Mouse (Mus musculus) neutrophil, adult 83 days (primary cell): Measurements from ENCODE around the gene Kcnk4. TPM values are rescaled to one million over a fixed set of nuclear protein-coding genes. Genes with fewer than 3 reads are reported as not detected.

Experiments
- total RNA-seq, 2 experiments: library from RNA; stranded (reverse); gene quantifications; one replicate each; pipeline ENCODE4 v1.2.4; 2023

Kcnk4 gene
- not detected for total RNA-seq

DNA sequence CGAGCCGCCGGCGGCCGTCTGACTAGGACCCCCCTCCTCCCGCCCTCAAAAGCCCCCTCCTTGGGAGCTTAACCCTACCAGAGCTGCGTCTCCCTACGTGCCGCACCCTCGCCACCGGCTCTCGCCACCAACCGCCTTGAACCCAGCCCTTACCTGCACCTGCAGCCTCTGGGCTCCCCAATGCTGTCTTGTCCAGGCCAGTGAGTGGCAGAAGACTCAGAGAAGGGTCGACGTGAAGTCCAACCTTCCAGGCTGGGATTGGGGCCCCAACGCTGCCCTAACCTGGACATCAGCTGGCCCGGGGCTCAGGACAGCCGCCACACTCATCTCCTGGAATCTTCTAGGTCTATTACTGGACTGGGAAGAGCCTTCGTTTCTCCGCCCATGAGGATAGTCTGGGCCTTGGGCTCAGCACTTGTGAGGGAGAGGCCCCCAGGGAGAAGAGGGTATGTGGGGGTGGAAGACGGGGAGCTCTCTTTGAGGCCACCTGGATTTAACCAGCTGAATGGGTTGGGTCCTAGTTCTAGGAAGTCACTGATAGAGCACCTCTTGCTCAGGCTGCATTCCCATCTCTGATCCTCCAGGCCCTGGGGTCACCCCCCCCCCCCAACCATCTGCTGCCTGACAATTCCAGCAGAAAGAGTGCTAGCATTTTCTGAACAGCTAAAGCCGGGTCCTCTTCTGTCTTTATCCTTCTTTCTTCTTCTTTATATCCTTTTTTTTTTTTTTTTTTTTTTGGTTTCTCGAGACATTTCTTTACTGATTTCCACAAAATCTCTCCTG lies at the start of gene Kcnk4:
TSS of gene Kcnk4 (minus strand) at position 321 of the 783 bp plus-strand sequence.

DNA sequence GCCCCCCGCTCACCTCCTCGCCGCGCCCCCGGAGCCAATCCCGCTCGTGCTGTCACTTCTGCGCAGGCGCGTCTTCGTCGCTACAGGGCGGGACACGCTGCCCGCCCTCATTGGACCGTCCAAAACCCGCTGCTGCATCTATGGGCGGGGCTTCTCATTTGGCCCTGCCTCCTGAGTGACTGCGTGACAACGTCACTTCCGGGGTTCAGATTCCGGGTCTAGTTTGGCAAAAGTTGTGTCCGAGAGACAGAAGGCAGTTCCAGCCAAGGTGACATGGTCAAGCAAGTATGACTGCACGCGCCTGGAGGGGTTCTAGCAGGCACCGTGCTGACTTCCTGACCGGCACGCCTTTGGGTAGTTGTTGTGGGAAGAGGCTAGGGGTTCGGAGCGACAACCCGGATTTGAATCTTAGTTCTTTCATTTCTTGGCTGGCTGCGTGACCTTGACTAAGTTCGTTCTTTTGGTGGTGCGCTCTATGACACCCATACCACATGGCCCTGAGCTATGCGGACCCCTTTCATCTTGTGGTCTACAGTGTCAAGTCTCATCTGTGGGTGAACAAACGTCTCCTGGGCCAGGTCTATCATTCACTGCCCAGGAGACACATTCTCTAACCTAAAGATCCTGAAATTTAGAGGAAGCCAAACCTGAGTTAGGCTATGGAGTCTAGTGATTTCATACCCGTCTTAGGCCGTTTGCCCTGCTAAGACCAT lies 46.2 kb upstream of the Kcnk4 start, which contains the start of gene Fkbp2:
TSS of gene Fkbp2 (minus strand) at position 121 of the 713 bp plus-strand sequence.

DNA sequence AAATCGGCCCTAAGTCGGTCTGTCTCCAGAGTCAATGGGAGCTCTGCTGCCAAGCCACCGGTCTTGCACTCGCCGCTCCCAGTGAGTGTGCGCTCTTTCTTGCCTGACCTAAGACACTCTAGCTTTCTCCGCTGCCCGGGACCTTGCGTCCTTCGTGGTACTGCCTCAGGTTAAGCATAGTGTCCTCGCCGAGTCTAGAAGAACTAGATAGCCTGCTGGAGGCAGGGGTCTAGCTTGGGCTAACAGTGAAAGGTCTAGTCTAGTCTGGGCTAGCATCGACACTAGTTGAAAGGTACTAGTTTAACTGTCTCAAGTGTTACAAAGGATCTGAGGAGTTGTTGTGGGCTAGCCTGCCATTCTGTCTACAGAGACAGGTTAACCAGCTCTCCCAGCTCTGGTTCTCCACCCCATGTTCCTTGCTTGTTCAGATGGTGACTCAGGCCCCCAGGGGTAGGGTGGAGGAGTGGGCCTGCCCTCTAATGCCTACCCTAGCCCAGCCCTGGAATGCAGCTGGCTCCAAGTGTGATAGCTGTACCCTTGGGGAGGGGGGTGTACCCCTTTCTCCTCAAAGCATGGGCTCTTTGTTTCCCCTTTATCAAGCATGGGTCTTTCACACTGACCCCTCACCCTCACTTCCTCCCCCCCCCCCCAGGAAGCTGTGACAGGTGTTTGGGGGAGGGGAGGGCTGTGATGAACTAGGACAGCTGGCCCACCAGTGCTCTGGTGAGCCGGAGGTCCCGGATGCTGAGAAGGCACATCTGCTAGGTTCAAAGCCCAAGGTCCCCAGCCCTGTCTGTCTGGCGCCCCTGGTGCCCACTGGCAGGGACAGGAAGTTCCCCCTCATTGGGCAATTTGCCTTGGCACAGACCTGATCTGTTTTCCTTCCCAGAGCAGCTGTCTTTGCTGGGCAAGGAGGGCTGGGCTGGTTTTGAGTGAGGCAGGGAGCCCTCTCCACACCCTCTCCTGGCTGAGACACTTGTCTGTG lies 41.5 kb upstream of the Kcnk4 start, which contains the start of gene Plcb3:
TSS of gene Plcb3 (minus strand) at position 934 of the 985 bp plus-strand sequence.

DNA sequence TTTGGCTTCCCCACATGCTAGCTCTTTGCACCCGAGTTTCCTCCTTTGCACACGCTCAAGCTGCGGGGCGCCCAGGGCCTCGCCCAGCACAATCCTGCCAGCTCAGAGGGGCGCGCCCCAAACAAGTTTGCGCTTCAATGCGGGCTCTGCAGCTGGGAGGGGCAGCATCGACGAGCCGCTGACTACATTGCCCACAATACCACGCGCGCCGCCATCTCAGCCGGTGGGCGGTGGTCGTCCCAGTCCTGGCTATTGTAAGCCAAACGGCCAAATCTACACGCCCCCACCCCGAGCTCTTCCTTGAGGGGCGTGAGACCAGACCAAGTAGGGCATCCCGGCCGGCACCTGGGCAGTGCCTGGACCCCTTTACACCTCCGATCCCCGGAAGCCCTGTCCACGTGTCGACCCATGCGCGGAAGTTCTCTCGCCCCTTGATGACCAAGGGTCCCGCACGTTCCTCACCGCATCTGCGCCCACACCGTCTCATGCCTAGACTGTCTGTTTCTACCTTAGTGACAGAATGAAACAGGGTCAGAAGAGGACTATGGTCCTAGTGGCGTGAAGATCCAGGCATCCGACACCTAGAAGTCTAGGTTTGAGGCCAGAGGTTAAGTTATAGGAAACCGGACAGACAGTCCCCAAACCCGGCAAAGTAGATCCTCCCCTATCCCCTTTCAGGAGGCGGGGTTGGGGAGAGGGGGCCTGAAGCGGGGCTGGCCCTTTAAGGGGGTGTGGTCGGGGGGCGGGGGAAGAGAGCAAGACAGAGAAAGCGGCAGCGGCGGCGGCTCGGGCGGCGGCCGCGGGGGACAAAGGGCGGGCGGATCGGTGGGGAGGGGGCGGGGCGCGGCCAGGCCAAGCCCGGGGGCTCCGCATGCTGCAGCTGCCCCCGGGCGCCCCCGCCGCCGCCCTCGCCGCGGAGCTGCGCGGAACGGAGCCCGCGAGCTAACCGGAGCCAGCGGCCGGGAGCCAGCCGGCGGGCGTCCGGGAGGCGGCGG lies 40.2 kb upstream of the Kcnk4 start, which contains the start of gene Ppp1r14b:
TSS of gene Ppp1r14b (plus strand) at position 758 of the 995 bp plus-strand sequence.

DNA sequence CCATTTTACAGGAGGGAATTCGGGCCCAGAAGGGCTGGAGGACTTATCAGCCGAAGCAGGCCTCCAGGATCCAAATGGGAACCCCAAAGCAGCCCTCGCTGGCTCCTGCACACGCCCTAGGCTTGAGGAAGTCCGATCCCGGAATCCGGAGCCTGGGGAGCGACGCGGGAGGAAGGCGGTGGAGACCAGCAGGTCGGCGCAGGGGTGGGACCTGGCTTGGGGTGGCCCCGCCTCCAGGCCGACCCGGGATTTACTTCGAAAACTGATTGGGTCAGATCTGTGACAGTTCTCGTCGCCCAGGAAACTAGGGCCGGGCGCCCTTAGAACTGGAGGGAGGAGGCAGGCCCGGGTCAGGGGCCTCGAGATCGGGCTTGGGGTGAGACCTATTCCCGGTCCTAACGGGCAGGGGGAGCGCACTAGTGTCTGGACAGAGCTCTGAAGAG lies 8.0 kb upstream of the Kcnk4 start, which contains the start of gene Gpr137:
TSS of gene Gpr137 (minus strand) at position 232 of the 443 bp plus-strand sequence.

DNA sequence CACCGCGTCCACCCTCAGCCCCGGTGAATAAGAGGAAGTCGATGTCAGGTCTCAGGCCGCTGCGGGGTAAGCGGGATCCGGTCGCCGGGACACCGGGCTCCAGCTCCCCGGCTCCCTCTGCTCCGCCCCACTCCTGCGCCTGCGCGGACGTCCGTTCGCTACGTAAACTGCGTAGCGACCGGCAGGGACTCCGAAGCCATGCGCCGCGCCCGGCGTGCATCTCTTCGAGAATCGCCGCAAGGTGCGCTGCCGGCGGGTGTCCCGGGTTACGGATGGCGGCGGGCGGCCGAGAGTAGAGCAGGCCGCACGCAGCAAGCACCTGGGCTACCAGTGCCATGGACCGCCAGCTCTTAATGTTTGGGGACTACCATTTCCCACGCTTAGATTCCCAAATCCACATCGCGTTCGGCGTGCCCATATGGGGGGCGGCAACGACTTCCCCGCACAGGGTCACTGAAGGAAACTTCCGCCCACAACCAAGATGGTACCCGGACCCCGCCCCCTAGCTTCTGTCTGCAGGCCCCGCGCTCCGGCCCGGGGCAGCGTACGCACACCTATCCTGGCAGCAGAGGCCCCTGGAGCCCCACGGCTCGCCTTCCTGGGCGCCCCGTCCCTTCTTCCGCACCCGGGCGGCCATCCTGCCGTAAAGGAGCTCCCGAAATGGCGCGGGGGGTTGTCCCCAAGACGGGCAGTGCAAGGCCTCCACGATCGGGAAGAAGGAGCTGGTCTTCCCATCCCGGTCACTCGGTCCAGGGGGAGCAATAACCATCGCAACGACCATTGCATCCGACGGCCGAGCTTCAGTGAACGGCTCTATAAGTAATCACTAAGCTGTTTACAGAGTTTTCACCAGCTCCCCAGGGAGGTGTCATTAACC lies 7.3 kb upstream of the Kcnk4 start, which contains the start of gene Bad:
TSS of gene Bad (plus strand) at position 490 of the 877 bp plus-strand sequence.

DNA sequence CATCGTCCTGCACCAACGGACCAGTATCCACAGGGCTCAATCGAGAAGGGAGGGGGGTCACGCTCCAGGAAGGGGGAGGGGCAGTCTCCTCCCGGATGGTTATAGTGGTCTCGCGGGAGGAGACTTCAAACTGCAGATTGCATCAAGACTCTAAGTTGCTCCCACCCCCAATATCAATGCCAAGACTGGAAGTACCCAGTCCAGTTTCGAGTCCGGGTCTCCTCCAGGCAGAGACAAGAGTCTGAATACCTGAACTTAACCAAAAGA lies 9.1 kb downstream of the Kcnk4 start, which contains the start of gene Catsperz:
TSS of gene Catsperz (minus strand) at position 74 of the 267 bp plus-strand sequence.

DNA sequence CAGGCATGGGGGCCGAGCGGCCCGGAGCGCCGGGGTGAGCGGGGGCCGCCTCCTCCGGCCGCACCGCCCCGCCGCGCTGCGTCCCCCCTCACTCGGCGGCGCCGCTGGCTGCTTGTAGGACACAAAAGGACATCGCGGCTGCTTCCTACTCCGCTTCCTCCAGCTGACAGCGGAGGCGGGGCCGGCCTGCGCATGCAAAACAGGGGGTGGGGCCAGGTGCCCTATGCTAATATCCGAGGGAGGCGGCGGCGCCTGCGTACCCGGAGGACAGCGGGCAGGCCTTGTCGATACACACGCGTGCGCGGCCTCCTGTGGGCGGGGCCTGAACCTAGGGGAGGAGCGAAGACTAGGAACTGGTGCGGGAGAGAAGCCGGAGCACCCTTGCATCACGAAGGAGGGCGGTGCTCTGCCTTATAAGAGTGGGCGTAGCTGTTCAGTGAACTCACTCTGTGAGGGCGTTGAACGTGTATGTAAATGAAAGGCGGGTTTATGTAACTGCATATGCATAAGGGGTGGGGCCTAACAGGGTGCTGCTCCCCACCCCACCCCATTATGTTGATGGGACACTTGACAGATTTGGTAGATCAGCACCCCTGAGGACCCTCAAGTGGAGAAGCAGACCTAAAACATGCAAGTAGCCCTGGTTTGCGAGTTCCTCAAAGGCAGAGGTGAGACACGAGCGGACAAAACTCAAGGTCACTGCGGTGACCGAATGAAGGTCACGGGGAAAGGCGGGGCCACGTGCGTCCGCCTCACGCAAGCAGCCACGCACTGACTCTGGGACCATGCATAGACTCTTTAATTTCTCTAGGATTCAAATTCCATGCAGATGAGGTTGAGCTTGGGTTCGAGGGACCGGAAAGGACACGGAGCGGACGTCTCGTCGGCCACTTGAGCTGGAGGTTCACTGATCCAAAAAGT lies 12.4 kb downstream of the Kcnk4 start, which contains the start of gene Esrra:
TSS of gene Esrra (minus strand) at position 167 of the 921 bp plus-strand sequence.

DNA sequence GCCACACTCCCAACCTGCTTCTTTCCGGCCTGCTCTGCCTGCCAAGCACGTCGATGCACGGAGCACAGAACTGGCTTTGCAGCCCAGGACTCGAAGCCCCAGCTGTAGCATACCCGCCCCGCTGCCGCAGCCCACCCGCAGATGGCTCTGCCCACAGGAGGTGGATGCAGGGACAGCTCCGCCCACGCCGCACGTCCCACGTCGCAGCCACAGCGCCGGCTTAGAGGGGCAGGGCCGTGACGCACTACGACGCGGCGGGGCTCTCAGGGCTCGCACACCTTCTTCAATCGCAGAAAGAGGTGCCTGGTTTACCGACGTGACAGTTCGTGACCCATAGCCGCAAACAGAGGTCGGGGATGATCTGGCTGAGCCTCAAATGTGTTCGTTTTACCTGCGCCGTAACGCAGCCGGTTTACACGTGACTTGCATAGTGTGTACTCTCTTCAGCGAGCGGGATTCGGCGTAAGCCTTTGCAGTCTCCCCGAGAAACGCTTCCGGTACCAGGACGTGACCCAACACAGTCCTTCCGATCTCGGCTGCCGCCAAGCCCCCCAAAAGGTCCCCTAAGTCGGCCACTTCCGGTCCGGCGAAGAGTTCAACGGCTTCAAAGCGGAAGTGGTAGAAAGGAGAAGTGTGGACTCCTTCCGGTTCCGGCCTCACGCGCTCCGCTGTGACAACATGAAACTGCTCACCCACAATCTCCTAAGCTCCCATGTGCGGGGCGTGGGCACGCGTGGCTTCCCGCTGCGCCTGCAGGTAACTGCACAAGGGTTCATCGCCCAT lies 24.6 kb downstream of the Kcnk4 start, which contains the start of the genes Trmt112 and Prdx5:
TSS of gene Trmt112 (plus strand) at position 192 of the 783 bp plus-strand sequence.
TSS of gene Prdx5 (minus strand) at position 600 of the 783 bp plus-strand sequence.

Other genes starting within 250 kb of the Kcnk4 start
- 10 to 100 TPM; 30.8 to 32.2 TPM for gene Rps6ka4, start 93.9 kb downstream of the Kcnk4 start, total RNA-seq
- 100 to 1,000 TPM; 119 to 124 TPM for gene Ccdc88b, start 76.3 kb downstream of the Kcnk4 start, total RNA-seq
- gene Trmt112, start 24.8 kb downstream of the Kcnk4 start, total RNA-seq, result 100 to 1,000 TPM; 105 to 114 TPM
- gene Prdx5, start 24.4 kb downstream of the Kcnk4 start, total RNA-seq, result 1,000 to 10,000 TPM; 1,283 to 1,316 TPM
- 10 to 100 TPM; 34.8 to 41.5 TPM for gene Esrra, start 12.7 kb downstream of the Kcnk4 start, total RNA-seq
- not detected for gene Catsperz, start 9.1 kb downstream of the Kcnk4 start, total RNA-seq
- 10 to 100 TPM; 21.3 to 26.7 TPM for gene Bad, start 7.3 kb upstream of the Kcnk4 start, total RNA-seq
- gene Gpr137, start 8.0 kb upstream of the Kcnk4 start, total RNA-seq, result 10 to 100 TPM; 23.4 to 25.1 TPM
- 10 to 100 TPM; 45.4 to 53.1 TPM for gene Ppp1r14b, start 40.5 kb upstream of the Kcnk4 start, total RNA-seq
- 10 to 100 TPM; 22.2 to 30.1 TPM for gene Plcb3, start 42.0 kb upstream of the Kcnk4 start, total RNA-seq
- 10 to 100 TPM; 36.1 to 37.4 TPM for gene Fkbp2, start 46.0 kb upstream of the Kcnk4 start, total RNA-seq
- 10 to 100 TPM in 1 of 2 experiments, 1 to 10 TPM in 1; 8.6 to 11.5 TPM for gene Vegfb, start 53.1 kb upstream of the Kcnk4 start, total RNA-seq
- 10 to 100 TPM; 23.5 to 25.0 TPM for gene Dnajc4, start 58.1 kb upstream of the Kcnk4 start, total RNA-seq
- 10 to 100 TPM; 16.1 to 19.1 TPM for gene Nudt22, start 61.6 kb upstream of the Kcnk4 start, total RNA-seq
- 1 to 10 TPM; 1.3 to 1.9 TPM for gene Trpt1, start 61.6 kb upstream of the Kcnk4 start, total RNA-seq
- gene Fermt3, start 85.0 kb upstream of the Kcnk4 start, total RNA-seq, result 100 to 1,000 TPM; 229 to 231 TPM
- gene Stip1, start 105.5 kb upstream of the Kcnk4 start, total RNA-seq, result 10 to 100 TPM; 54.3 to 64.7 TPM
- gene Macrod1, start 122.3 kb upstream of the Kcnk4 start, total RNA-seq, result 1 to 10 TPM; 2.9 to 5.0 TPM
- gene Flrt1, start 171.2 kb upstream of the Kcnk4 start, total RNA-seq, result not detected